Mouse (Mus musculus) megakaryocyte, embryonic 14.5 days (primary cell): Measurements from ENCODE around the gene Dock7.

Experiments used
- FLI1 ChIP-seq: IDR thresholded peaks from 2 replicates; pipeline ENCODE4 v1.6.1; 2012; ENCODE audit warnings: low read length, inconsistent platforms, mixed read lengths
- GATA1 ChIP-seq: IDR thresholded peaks from 3 replicates; pipeline ENCODE4 v1.6.1; 2012; ENCODE audit warnings: mixed read lengths, low read length, inconsistent platforms, borderline replicate concordance

DNA sequence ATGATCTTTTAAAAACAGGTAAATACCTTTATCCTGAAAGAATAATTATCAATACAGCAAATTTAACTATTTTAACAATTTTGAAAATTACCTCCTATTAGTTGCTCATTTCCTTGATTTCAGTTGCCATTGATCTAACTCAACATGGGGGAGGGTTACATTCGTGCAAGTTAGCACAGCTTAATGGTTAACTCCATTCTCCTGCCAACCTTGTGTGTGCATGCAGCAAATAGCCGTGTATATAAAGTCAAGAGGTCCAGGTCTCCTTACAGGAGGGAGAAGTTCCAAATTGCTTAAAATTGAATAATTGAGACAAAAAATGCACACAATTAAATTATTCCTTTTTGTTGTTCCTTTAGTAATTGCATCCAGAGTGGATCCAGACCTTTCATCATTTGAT, 90.0 kb downstream of the Dock7 start, which contains the start of gene Angptl3:
- TF ChIP-seq GATA1 = no peak
- no peak for TF ChIP-seq FLI1
